Mouse (Mus musculus) lung, adult 10 weeks (tissue): ENCODE measurements around the gene Phlda1. TPM values are rescaled to one million over a fixed set of nuclear protein-coding genes. Genes with fewer than 3 reads are reported as not detected.

ENCODE experiments used
- polyA plus RNA-seq: library from polyadenylated mRNA; stranded (reverse); fragments of 350-450 nt; fragmentation: Illumina TruSeq; extraction: RNeasy Lipid Tissue Mini Kit (QIAGEN cat#74804); gene quantifications from one replicate; pipeline ENCODE4 v1.2.3, GENCODE M21; 2014; ENCODE audit warnings: low read depth, low replicate concordance; ENCODE audit not compliant: insufficient read depth

Phlda1 gene
- polyA plus RNA-seq, result 27.2 TPM

GRCm38 (mm10) chr10:111506101-111506925, at the start of gene Phlda1:
Phlda1 (plus strand) TSS chr10:111506286.

GRCm38 (mm10) chr10:111472686-111473510, 33.2 kb upstream of the Phlda1 start, which contains the start of gene Nap1l1:
Nap1l1 (plus strand) TSS chr10:111473223.

Other genes with a start within 250 kb of the Phlda1 start
- gene Bbs10, start 207.6 kb upstream of the Phlda1 start, polyA plus RNA-seq, result 1.9 TPM
- 168 TPM for gene Nap1l1, start 33.1 kb upstream of the Phlda1 start, polyA plus RNA-seq